Mouse (Mus musculus) midbrain, embryonic 11.5 days (tissue): ENCODE measurements around the gene Plxnc1. TPM values are rescaled to one million over a fixed set of nuclear protein-coding genes. Genes with fewer than 3 reads are reported as not detected.
A peak's percentile ranks its signal among the peaks of the same experiment; 100 is the strongest.

Experiments used
- ATAC-seq: fragments of 200-750 bp; cut with Nextera tagmentation; 2 replicates; pipeline ENCODE4 v1.8.0; 2017; ENCODE audit warnings: moderate TSS enrichment, moderate library complexity; ENCODE audit not compliant: low FRiP score
- DNase-seq: peaks from one replicate; pipeline ENCODE4 v3.0.0; 2015; ENCODE audit warnings: low spot score; ENCODE audit errors: missing footprints
- H3K27ac ChIP-seq: fragments of 300-500 bp; sonication (generic); 2 replicates; pipeline ENCODE4 v1.5.1; 2014; ENCODE audit warnings: low read depth, low read length
- H3K27me3 ChIP-seq: fragments of 300-500 bp; sonication (generic); 2 replicates; pipeline ENCODE4 v1.6.1; 2014; ENCODE audit warnings: mild to moderate bottlenecking, low read length, moderate library complexity, mixed read lengths; ENCODE audit not compliant: control insufficient read depth, insufficient read depth
- H3K36me3 ChIP-seq: fragments of 300-500 bp; sonication (generic); 2 replicates; pipeline ENCODE4 v1.6.1; 2014; ENCODE audit warnings: mild to moderate bottlenecking, low read length, moderate library complexity, mixed read lengths; ENCODE audit not compliant: control insufficient read depth, insufficient read depth
- H3K4me1 ChIP-seq: fragments of 300-500 bp; sonication (generic); 2 replicates; pipeline ENCODE4 v1.6.1; 2014; ENCODE audit warnings: low read length; ENCODE audit not compliant: control insufficient read depth, insufficient read depth
- H3K4me2 ChIP-seq: fragments of 300-500 bp; sonication (generic); 2 replicates; pipeline ENCODE4 v1.6.1; 2014; ENCODE audit warnings: mild to moderate bottlenecking, moderate library complexity
- H3K4me3 ChIP-seq: fragments of 300-500 bp; sonication (generic); 2 replicates; pipeline ENCODE4 v1.5.1; 2014; ENCODE audit warnings: low read depth, low read length
- H3K9ac ChIP-seq: fragments of 300-500 bp; sonication (generic); 2 replicates; pipeline ENCODE4 v1.6.1; 2014; ENCODE audit warnings: low read length
- H3K9me3 ChIP-seq: fragments of 300-500 bp; sonication (generic); 2 replicates; pipeline ENCODE4 v1.6.1; 2016; ENCODE audit warnings: low read length; ENCODE audit not compliant: control insufficient read depth
- WGBS: fragments of 180-500 bp; shearing (Covaris S2); extraction: QIAGEN DNeasy Blood & Tissue Kit; methylation state at CpG from one replicate; pipeline ENCODE4 v1.1.7; 2014; 5-methylcytosine and 5-hydroxymethylcytosine counted together
- polyA plus RNA-seq: library from polyadenylated mRNA; unstranded; fragments of >200 nt; fragmentation: Nextera tagmentation; extraction: Ambion mirVana; gene quantifications from 2 replicates; pipeline ENCODE4 v1.2.1, GENCODE M21; 2014

The Plxnc1 gene
- polyA plus RNA-seq, 1 experiment from 2014 or later, result 6.3 TPM

DNA sequence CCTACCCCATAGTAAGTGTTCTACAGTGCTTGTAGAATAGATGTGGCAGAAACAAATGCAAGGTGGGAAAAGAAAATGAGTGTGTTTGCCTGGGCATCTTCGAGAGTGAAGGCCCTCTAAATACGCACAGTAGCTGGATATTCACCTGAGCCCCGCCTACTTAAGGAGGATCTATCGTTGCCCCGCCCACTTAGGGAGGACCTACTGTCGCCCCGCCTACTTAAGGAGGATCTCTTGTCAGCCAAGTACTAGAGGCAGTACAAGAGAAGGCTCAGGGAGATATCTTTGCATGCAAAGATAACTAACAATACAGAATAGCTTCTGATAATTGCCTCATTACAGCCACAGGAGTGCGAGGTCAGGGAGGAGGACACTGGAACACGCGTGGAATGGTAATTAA lies 17.4 kb upstream of the Plxnc1 start:
- 80% methylated on average over 10 of the region's 10 CpGs for WGBS
- no peak for DNase-seq
- H3K9me3 ChIP-seq, result peaks cover 6% of the 10 kb centered on the region; the same call in 1 of the 2 replicates
- no peak overlapping the region for H3K4me2 ChIP-seq
- H3K4me3 ChIP-seq, result no peak overlapping the region
- no peaks in the 10 kb centered on the region for H3K4me1 ChIP-seq
- no peaks in the 10 kb centered on the region for H3K27me3 ChIP-seq
- H3K9ac ChIP-seq, result no peak overlapping the region
- H3K36me3 ChIP-seq, result no peaks in the 10 kb centered on the region
- ATAC-seq, result no peak
- no peak overlapping the region for H3K27ac ChIP-seq

DNA sequence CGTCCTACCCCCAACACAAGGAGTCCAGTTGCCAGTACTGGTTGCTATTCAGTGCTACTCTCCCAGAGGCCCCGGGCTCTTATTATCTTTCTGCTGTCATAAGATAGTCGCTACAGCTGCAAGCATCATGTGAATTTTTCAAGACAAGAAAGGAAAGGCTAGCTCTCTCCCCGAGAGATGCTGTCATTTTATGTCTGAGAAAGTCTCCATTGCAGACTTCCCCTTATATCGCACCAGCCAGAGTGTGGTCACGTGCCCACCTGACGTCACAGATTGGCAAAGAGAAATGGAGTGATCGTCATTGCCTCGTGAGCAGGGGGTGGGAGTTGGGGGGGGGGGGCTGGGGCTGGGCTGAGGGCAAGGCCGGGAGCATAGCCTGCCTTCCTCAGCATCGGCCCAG lies 16.6 kb upstream of the Plxnc1 start:
- 89% methylated on average over 11 of the region's 11 CpGs for WGBS
- no peak for ATAC-seq
- H3K36me3 ChIP-seq, result no peaks in the 10 kb centered on the region

DNA sequence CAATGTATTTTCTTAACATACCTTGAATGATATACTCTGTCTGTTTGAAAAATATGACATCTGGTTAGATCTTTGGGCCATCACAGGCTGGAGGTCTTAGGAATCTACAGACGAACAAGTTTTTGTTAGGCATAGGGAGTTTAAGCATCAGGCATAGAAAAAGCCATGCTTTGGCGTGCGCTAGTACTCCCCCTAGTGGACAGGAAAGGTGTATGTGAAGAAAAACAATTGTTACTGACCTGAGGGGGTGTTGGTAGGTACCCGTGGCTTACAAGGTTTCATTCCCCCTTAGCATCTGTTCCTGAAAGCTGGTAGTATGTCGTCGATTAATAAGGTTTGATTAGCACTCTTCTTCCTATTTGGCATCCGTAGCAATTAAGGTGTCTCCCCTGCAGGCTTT lies 13.7 kb upstream of the Plxnc1 start:
- H3K36me3 ChIP-seq, result no peaks in the 10 kb centered on the region
- H3K27ac ChIP-seq, result no peak overlapping the region
- no peaks in the 10 kb centered on the region for H3K27me3 ChIP-seq
- ATAC-seq, result no peak; the same call in 1 of the 2 replicates
- no peaks in the 10 kb centered on the region for H3K9me3 ChIP-seq
- H3K4me1 ChIP-seq, result no peaks in the 10 kb centered on the region
- H3K9ac ChIP-seq, result no peak overlapping the region
- WGBS, result 10% methylated on average over 7 of the region's 7 CpGs
- DNase-seq, result peak; percentile 94
- no peak overlapping the region for H3K4me3 ChIP-seq
- no peak overlapping the region for H3K4me2 ChIP-seq

More for the DNA sequence above, 16.6 kb upstream of the Plxnc1 start:
- peaks cover 6% of the 10 kb centered on the region; the same call in 1 of the 2 replicates for H3K9me3 ChIP-seq
- H3K9ac ChIP-seq, result no peak overlapping the region
- no peaks in the 10 kb centered on the region for H3K27me3 ChIP-seq
- no peak overlapping the region for H3K4me2 ChIP-seq
- no peak overlapping the region for H3K27ac ChIP-seq
- no peak overlapping the region for H3K4me3 ChIP-seq
- no peaks in the 10 kb centered on the region for H3K4me1 ChIP-seq
- no peak for DNase-seq

DNA sequence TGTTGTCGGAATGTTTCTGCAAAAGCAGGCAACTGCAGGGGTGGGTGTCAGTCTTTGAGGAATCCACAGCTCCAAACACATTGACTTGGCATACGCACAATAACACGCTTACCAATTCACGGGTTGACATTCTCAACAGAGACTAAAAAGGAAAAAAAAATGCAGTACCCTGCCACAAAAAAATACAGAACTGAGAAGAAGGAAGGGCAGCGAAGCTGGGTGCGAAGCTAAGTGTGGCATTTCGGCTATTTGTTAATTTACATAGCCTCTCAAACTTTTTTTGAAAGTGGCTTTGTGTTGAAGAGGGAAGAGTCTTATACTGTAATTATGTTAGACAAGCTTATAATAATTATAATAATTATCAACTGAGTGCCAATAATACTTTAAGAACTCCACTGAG lies 13.1 kb upstream of the Plxnc1 start:
- Histone ChIP-seq H3K27me3 (no peaks in the 10 kb centered on the region), H3K4me1 (no peaks in the 10 kb centered on the region), H3K9ac (no peak overlapping the region), H3K36me3 (no peaks in the 10 kb centered on the region), H3K4me3 (no peak overlapping the region), H3K27ac (no peak overlapping the region), H3K4me2 (no peak overlapping the region), H3K9me3 (no peaks in the 10 kb centered on the region)
- ATAC-seq (no peak), DNase-seq (no peak)
- WGBS, result 87% methylated on average over 7 of the region's 7 CpGs

DNA sequence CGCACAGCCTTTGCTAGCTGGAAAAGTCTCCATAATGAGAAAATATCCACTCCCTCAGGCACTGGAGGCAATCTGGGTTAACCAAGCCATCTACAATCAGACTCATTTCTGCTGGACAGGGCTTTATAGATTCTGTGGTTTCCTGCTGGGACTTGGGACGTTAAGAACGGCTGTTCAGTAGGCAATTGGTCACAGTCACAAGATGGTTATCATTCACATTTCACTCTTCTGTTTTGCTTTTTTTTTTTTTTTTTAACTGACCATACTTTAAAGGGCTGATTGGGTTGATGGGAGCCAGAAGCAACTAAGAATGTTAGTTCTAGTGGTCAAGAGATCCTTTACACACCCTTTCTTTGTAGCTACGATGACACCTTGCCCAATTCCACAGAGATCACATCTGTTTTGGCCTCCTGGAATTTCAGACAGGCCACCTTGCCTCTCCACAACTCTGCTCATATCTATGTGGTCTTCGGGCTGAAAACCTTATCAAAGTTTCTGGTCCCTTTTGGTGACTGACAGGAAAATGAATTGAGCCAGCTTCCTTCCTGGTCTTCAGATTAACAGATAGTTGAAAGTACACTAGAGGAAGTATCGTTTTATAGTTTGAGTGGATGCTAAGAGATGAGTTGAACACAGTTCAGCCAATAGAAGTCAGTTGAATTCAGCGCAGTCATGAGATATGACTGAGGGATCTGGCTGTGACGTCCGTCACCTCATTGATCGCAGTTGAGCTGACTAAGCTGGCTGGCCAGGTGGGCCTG lies 3.5 kb upstream of the Plxnc1 start:
- DNase-seq (no peak), ATAC-seq (no peak)
- WGBS, result 90% methylated on average over 10 of the region's 10 CpGs
- Histone ChIP-seq H3K27me3 (peaks cover 7% of the 10 kb centered on the region; the same call in 1 of the 2 replicates), H3K4me1 (peaks cover 10% of the 10 kb centered on the region; the same call in 1 of the 2 replicates), H3K4me2 (no peak overlapping the region), H3K36me3 (no peaks in the 10 kb centered on the region), H3K4me3 (no peak overlapping the region), H3K27ac (no peak overlapping the region), H3K9me3 (no peaks in the 10 kb centered on the region), H3K9ac (no peak overlapping the region)

DNA sequence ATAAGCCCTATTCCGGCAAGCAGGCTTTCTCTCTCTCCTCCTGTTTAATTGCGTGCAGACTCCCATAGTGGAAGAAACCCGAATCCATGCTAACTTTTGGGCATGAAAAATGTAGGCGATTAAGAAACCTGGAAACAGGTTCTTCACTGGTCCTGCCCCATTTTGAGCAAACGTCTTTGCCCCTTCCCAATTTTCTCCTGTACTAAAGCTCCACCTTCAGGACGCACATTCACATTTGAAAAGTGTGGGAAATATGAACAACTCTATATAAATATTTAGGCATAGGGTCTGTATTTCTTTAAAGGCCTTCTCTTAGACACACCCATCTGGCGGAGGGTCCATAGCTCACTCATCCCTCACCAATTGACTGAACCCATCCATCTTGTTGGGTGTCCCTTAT lies 2.8 kb upstream of the Plxnc1 start:
- no peak overlapping the region for H3K9ac ChIP-seq
- DNase-seq (no peak), ATAC-seq (no peak)
- H3K9me3 ChIP-seq, result no peaks in the 10 kb centered on the region
- peaks cover 14% of the 10 kb centered on the region; the same call in 1 of the 2 replicates for H3K4me1 ChIP-seq
- WGBS, result 70% methylated on average over 7 of the region's 7 CpGs
- peaks cover 7% of the 10 kb centered on the region; the same call in 1 of the 2 replicates for H3K27me3 ChIP-seq
- H3K36me3 ChIP-seq, result no peaks in the 10 kb centered on the region
- no peak overlapping the region for H3K27ac ChIP-seq
- no peak overlapping the region for H3K4me2 ChIP-seq
- H3K4me3 ChIP-seq, result no peak overlapping the region

DNA sequence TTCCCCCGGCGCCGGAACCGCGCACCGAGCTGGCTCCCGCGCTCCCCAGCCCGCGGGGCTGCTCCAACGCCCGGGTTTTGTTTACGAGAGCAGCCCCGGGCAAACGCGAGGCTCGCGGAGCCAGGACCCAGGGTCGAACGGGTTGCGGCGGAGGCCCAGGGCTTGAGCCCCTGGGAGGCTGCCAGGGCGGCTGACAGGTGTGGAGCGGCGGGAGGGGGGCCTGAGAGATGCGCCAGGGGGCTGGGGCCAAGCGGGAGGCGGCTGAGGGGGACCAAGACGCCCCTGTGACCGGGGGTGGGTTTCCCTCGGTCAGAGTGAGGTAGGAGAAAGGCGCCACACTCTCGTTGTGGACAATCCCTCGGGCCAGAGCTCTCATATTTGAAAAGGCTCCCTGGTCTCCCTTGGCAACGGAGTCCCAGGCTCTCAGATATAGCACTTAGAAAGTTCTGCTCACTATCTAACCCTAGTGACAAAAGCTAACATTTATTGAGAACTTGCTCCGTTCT lies 624 bp upstream of the Plxnc1 start:
- under 1% methylated on average over 36 of the region's 36 CpGs for WGBS
- peaks cover 7% of the 10 kb centered on the region; the same call in 1 of the 2 replicates for H3K27me3 ChIP-seq

DNA sequence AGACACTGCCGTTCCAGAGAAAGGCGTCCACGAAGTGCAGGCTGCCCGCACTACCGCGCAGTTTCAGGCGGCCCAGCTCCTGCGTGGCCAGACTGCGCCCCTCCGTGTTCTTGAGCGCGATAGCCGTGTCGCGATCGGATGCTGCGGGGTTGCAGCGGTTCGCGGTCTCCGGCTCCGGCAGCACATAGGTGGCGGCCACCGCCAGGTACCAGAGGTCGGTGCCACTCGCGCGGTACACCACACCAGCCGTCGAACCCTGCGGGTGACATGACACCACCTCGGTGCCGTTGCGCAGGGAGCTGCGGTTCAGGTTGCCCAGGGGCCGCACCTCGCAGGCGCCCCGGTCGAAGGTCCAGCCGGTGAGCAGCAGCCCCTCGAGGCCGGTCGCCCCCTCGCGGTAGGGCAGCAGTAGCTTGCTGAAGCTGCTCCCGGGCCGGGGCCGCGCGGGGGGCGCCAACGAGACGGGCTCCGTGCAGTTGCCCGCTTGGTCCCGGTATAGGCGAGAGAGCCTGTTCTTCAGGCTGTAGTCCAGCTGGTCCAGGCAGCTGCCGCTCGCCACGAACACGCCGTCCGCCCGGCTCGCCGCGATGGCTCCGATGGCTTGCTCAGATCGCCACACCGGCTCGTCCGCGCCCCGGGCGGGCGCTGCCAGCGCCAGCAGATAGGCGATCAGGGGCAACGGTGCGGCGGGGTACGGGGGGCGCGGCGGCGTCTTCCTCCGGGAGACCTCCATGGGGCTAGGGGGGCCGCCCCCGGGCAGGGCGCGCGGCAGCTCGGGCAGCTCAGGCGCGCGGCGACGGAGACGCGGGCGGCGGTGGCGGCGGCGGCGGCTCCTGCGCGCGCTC lies 567 bp downstream of the Plxnc1 start:
- H3K27me3 ChIP-seq, result peaks cover 9% of the 10 kb centered on the region; the same call in 1 of the 2 replicates
- peaks cover 37% of the 10 kb centered on the region for H3K4me1 ChIP-seq

More for the DNA sequence above, 624 bp upstream of the Plxnc1 start:
- peaks cover 32% of the 10 kb centered on the region for H3K4me1 ChIP-seq
- H3K27ac ChIP-seq, result peak overlapping the region; percentile 84
- DNase-seq (peak; percentile 97), ATAC-seq (peak; percentile 48)
- H3K9me3 ChIP-seq, result no peaks in the 10 kb centered on the region
- peak overlapping the region; percentile 86 for H3K4me2 ChIP-seq
- peak overlapping the region; percentile 77 for H3K4me3 ChIP-seq
- peak overlapping the region; percentile 91 for H3K9ac ChIP-seq
- no peaks in the 10 kb centered on the region for H3K36me3 ChIP-seq

More for the DNA sequence above, 567 bp downstream of the Plxnc1 start:
- DNase-seq, result peak; percentile 97
- no peaks in the 10 kb centered on the region for H3K9me3 ChIP-seq
- peak overlapping the region; percentile 86 for H3K4me2 ChIP-seq
- ATAC-seq, result peak; percentile 28
- peak overlapping the region; percentile 77 for H3K4me3 ChIP-seq
- no peaks in the 10 kb centered on the region for H3K36me3 ChIP-seq
- WGBS, result under 1% methylated on average over 109 of the region's 110 CpGs
- H3K27ac ChIP-seq, result peak overlapping the region; percentile 84
- peak overlapping the region; percentile 91 for H3K9ac ChIP-seq
